Mouse (Mus musculus) spleen, postnatal 36 days (tissue): ENCODE measurements around the gene Fam3a.
"Not testable (repeated sequence)": the region's sequence is repeated elsewhere in the genome, so short reads cannot be mapped to it uniquely, and the experiment has no call there.

Experiments used
- DNase-seq, 2 experiments: peaks; one replicate each; pipeline ENCODE4 v3.0.0; 2022; ENCODE audit warnings: low spot score in 2 of 2, mixed read lengths in 1 of 2

The Fam3a gene

DNA sequence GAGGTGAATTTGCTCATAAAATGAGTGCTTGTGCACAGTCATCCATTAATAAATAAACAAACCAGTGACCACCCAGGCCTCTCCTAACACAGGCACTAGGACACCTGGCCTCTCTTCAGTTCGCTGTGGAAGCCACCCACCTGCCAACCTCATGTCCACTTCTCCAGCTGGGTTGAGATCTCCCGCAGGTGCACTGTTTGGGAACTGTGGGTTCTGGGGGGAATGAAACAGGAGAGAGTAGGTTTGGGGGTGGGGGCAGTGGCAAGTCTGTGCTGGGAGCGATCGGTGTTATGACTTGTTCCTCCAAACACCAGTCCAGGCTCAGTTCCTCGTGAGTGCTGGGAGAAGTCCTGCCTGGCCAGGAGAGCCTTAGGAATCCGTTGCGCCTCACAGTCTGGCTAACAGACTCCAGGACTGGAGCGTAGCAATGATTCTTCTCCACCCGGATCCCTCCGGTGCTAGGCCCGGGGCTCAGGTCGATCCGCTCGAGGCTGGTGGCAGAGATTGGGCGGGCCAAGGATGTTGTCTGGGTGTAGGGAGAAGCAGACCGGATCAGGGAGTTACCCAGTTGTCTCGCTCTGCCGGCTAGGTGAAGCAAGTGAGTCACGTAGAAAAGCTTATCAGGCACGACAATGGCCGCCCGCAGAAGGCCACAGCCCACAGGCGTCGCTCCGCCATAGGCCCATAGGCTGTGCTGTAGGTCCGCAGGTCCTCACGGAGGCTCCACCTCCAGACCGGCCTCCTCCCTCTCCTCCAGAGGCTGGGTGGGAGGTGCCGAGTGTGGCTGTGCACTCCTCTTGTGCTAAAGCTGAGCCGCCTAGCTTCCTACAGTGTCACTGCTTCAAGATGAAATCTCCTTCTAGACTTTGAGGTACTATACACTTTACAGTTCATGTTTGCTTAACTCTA lies at the start of gene Fam3a, which contains the start of gene Ikbkg:
TSS of gene Fam3a (minus strand) at position 738 of the 909 bp plus-strand sequence.
TSS of gene Ikbkg (plus strand) at position 756 of the 909 bp plus-strand sequence.
- peak; percentile 88 to 90 for DNase-seq

DNA sequence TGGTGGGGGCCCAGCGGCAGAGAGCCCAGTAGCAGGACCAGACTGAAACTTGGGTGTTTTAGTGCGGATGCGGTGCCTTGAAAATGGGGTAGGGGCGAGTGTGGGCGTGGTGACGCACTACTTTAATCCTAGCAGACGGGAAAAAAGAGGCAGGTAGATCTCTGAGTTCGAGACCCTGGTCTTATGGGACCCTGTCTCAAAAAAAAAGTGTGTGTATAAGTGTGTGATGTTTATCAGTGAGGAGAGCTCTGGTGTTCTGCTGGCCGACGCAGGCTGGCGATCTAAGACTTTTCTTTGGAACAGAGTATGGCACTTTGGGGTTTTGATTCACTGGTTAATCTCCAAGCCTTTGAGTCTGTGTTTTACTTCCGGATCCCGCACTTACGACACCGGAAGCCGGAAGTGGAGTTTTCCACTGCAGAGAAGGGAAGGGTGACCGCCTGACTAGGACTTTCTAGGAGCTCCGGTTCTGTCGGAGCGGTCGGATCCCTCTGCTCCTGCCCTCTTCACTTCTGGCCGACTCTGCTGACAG lies 36.3 kb upstream of the Fam3a start:
- peak; percentile 70 to 77 for DNase-seq

DNA sequence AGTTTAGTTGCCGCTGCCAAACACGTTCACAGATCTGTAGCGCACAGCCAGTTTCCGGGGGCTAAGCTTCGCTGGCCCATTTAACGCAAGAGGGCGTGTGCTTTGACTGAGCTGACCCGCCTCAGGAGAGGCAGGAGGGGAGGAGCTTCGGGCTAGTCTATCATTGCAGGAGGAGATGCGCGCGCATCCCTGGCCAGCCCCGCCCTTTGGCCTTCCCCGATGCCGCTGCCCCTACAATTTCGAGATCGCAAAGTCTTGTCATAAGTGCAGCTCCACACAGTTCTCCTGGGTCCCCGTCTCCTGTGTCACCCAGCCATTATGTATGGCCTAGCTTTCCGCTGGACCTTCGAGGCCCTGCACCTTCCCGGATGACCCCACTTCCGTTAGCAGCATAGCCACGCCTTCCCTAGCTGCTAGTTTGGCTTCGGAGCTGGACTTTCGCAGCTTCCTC lies 35.8 kb upstream of the Fam3a start, which contains the start of gene G6pdx:
TSS of gene G6pdx (minus strand) at position 369 of the 451 bp plus-strand sequence.
- peak; percentile 89 to 92 for DNase-seq

DNA sequence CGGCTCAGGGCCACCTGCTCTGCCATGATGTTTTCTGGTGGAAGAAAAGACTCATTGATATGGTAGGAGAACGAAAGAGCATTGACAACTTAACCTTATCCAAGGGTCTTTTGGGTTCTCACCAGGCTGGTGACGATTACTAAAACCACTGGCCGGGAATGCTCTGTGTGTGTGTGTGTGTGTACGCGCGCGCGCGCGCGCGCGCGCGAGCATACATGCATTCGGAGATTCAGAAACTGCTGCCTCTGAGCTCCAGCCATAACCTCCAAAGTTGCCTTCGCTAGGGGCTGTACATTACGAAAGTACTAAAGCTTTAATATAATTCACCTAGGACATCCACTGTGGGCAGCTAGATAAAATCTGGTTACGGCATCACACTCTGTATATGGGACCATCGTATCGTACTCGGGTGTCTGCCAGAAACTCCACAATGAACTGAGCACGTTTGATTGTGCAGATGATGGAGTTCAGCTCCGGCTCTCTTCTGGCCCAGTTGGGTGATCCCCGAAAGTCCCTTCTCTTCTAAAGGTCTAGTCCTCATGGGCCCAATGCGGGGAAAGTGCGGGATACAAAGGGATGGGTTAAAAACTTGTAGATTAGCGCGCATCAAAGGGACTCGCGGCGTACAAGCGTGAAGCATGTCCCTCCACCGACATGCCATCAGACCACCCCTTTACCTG lies 35.2 kb upstream of the Fam3a start:
- no peak for DNase-seq

DNA sequence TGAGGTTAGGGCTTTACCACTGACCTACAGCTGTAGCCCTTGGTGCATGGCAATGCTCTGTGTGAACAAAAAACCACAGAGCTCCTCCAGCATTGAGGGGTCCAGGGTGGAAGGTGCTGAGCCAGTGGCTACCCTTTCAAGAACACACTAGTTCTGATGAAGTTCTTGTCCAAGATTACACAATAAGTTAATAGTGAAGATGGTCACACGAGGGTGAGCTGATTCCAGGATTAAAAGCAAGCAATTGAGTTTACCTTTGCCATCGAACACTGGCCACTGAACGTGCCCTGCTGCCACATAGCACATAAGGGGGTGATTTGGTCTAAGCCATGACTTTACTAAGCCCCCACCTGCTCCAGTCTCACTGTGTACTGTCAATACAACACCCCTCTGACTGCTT lies 34.0 kb upstream of the Fam3a start:
- no peak for DNase-seq

DNA sequence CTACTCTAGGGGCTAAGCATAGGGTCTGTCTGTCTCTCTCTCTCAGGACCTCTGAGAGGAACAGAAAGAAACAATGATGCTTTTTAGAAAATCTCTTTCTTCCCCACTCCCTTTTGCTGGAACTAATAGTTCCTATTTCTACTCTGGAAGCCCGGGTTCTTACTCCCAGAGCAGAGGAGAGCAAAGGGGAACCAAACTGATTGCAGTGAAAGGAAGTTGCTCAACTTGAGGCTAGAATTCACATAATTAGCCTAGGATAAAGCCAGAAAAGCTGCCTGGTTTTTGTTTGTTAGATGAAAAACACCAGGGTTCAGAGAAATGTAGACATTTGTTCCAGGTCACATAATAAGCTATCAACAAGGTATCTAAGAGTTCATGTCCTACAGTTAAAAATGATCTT lies 33.2 kb upstream of the Fam3a start:
- no peak for DNase-seq

DNA sequence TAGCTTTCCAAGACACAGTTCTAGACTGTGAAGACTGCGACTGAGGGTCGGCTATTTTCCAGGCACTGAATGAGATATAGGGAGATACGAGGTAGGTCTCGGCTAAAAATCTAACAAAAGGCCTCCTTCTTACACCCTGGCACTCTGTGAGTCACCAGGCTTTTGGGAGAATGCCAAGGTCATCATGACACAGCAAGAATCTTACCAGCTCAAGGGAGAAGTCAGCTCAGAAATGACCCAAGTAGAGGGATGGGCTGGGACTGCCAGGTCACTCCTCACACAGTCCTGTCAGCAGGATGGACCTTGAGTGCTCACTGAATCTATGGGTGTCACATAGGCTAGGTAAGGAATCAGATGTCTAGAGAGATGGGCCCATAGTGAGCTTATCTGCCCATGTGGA lies 32.1 kb upstream of the Fam3a start:
- peak; percentile 44 to 66 for DNase-seq

DNA sequence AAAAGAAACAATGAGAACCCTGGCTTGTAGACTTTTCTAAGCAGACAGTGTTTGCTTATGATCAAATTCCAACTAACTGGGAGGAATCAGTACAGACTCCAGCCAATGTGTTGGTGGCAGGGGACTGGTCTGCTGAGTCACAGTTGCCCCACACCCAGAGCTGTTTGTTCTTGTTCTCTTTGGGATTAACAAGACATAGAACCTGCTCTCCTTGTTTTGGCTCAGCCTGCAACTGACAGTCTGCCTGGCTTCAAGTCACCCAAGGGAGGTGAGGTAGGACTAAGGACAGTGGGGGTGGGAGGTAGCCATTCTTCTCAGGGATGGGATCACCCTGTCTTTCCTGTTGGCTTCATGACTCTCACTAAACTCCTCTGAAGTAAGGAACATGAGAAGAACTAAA lies 31.4 kb upstream of the Fam3a start:
- DNase-seq = no peak

DNA sequence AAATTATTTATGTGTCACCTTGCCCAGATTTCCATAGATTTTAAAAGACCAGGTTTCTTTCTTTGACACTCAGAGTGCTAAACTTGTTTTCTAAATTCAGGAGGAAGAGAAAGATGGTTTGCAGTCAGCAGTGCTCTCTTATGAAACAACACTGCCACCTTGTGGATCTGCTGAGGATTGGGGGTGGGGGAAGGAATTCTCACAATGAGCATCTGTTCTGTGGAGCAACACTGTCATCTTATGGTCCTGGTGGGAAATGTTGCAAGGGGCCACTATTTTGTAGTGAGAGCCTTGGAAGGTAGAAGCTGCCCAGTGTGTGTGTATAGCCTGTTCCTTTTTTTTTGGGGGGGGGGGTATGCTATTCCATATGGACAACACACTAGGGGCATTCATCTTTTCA lies 20.3 kb upstream of the Fam3a start:
- peak; percentile 67 to 73 for DNase-seq

DNA sequence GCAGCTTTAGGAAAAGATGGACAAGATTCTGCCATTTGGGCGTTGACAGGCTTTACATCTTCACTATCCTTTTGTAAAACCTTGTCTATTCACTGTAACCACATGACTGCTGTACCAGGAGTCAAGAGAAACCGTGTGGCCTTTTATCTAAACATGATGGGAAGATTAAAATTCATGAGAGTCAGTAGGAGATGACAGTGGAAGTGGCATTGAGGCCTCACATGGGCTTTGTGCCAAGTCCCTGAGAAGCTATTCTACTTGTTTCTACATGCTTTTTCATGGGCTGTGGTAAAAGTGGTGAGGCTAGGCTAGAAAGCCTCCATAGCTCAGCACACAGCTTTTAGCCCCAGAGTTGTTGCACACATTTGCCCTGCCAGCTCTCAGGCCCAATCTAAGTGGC lies 15.3 kb upstream of the Fam3a start:
- DNase-seq = no peak

DNA sequence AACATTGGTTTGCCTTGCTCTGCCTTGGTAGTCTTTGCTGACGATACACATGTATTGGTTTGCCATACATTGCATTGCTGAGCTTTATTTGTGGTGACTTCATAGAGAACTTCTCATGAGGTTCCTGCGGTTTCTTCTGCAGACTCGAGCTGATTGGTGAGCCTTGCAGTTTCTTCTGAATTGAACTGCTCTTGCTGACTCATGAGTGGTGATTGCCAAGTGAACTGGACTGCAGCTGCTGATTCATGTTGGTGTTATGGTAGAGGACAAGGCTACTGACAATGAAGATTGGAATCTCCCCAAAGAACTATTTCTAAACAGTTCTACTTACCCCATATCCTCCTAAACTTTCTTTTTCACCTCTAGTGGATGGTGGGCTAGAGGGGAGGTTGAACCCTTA lies 7.1 kb upstream of the Fam3a start:
- no peak for DNase-seq

DNA sequence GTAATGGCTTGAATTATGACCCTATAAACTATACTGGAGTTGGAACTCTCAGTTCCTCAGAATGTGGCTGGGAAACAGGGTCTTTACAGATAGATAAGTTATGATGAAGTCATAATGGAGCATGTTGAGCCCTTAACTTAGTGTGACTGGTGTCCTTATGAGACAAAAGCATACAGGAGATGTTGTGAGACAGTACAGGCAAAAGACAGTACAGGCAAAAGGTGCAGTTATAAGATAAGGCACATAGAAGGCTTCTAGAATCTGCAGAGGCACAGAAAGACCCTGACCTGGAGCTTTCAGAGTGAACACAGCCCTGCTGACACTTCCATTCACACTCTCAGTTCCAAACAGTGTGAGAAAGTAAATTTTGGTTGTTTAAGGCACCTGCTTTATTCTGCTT lies 4.9 kb downstream of the Fam3a start:
- DNase-seq = no peak

DNA sequence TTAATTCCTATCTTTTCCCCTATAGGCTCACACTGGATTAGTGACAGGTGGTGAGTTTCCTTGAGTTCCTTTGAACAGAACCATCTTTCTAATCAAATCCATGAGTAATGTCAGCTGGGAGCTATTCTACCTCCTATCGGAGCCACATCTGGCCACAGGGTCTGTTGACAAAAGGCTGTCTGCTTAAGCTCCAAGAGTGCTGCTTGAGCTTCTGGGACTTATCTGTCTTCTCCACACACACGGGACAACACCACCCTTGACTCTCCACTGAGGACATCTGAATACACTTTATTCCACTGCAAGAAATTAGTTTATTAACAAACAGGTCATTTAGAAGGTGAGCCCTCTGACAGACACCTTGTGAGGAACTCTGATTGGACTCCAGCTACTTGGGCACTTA lies 8.6 kb downstream of the Fam3a start:
- DNase-seq = peak in 1 of 2 experiments; percentile 5

DNA sequence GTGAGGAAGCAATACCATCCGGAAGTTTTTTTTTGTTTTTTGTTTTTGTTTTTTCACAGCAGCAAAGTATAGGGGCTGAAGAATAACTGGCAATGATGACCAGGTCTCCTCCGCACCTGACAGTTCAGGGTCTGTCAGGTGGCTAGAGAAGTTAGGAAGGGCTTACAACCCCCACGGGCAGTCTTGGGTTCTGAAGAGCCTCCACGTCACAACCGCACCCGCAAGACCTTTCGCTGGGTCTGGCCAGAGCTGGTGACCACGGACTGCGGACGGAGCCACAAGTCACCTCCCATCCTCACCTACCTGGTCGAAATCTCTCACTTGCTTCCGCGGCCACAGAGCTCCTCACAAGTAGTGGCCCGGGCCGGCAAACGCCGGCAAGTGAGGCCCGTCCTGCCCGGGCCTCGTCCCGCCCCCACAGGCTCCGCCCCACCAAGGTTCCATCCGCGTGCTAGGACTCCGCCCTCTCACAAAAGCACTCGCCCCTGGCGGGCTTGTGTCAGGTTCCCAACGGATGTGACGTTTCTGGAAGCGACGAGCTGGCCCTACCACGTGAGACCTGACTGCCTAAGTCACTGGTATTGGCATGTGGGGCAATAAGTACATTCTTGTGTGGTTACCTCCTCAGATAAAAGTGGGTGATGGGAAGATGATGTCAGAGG lies 20.1 kb downstream of the Fam3a start, which contains the start of the genes Ubl4a and Slc10a3:
TSS of gene Ubl4a (minus strand) at position 331 of the 662 bp plus-strand sequence.
TSS of gene Slc10a3 (minus strand) at position 462 of the 662 bp plus-strand sequence.
- DNase-seq = peak; percentile 89 to 90

DNA sequence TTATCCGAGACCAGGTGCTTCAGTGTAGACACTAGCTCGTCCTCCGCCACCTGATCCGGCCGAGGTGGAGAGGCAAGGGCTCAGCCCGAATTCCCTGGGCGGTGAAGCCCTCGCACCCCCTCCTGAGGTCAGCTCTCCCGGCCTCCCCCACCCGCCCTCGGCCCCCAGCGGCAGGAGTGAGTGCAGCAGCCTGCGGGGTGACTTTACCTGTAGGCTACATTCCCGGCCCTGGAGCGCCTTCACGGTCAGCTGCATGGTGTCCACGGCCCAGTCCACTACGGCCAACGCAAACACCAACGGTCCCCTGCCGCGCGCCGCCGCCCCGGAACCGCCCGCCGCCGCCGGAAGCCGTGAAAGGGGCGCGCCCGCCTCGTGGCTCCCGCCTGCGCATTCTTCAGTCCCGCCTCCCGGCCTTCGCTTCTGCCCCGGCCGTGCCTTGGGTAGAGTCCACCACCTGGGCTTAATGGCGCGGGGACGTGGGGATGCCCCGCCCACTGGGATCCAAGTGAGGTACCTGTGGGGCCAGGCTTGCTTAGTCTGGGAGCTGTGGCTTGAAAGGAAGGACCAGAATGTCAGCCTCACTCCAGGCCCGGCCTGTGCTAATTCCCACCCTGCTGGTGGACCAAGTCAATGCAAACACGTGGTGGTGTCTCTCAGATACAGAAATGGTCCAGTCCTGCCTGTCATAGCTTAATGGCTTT lies 24.7 kb downstream of the Fam3a start:
- DNase-seq = peak; percentile 67 to 68

DNA sequence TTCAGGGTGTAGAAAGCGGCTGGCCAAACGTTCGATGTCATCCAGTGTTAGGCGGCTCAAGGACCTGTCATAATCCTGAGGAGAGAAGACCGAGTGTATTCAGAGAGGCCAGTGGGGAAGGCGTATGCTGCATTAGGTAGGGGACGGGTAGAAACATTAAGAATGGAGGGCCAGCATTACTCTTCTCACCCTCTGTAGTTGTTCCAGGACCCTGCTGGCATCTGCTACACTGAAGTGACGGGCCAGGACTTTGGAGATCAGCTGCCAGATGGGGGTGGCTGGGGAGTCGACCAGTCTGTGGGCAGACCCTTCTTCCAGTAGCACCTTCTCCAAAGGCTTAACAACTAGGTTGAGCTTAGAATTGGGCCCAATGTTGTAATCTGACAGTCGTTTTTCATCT lies 25.6 kb downstream of the Fam3a start:
- DNase-seq = no peak

DNA sequence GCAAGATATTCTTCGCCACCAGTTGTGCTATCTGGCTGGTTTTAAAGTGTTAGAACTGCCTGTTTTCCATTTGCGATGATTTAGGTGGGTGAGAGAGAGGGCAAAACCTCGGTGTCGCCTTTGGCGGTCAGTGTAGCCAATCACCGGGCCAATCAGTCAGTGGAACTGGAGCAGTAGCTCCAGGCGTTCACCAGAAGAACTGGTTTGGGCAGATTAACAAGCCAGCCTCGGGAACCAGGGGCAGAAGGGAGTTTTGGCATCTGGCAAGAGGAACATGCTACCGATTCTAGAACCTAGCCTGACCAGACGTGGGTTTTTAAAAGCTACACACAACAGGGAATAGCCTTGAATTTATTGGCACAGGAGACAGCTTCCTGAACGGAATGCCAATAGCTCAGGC lies 33.9 kb downstream of the Fam3a start:
- DNase-seq = no peak

DNA sequence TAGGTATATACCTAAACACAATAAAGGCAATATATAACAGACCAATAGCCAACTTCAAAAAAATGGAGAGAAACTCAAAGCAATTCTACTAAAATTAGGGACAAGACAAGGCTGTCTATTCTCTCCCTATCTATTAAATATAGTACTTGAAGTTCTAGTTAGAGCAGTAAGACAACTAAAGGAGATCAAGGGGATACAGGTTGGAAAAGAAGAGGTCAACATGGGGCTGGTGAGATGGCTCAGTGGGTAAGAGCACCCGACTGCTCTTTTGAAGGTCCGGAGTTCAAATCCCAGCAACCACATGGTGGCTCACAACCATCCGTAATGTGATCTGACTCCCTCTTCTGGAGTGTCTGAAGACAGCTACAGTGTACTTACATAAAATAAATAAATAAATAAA lies 36.0 kb downstream of the Fam3a start:
- DNase-seq = not testable (repeated sequence)

DNA sequence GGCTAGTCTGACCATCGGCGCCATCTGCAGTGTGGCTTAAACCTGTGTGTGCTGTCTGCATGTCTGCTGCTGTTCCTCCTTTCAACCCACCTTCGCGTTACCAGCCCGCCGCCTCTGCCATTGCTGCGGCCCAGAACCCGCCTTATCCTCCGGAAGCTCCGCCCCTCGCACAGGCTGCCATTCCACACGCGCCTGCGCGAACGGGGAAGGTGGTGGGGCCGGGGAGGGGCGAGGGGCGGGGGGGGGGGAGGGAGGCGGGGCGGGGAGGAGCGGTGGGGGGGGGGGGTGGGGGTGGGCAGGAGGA lies 39.7 kb downstream of the Fam3a start, which contains the start of gene Lage3:
TSS of gene Lage3 (minus strand) at position 152 of the 304 bp plus-strand sequence.
- peak; percentile 83 to 87 for DNase-seq

DNA sequence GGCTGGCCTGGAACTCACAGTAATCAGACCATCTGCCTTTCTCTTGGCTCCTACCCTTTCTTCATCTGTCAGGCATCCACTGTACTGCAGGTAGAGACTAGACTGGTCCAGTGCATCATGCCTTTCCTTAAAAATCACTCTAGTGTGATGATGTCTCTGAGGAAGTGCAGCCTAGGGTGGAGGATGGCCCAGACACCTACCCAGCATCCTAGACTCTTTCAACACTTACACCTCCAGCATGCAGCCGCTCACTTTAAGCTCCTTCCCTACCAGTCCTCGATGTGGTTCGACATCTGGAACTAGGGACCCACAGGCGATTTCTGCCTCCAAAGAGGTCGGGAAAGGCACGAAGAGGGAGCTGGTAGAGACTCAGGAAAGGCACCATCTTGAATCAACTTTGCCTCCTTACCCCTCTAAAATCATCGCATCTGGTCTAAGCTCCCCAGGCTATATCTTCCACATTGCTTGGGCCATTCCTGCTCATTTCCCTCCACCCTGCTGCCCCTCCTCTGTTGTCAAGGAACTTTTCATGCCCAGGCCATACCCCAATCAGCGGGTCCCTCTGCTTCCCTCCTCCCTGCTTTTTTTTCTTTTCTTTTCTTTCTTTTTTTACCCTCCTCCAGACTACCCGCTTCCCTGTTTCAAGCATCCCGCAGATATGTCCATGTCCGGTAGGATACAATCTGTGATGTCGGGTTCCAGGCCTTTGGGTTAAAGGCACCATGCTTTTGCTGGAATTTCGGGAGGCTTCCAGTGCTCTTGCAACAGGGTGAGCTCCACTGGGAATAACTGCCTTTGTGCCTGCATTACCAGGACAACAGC lies 40.2 kb downstream of the Fam3a start:
- no peak for DNase-seq
